Mouse (Mus musculus) ES-Bruce4 (cell line): Measurements from ENCODE around the gene Sbk3. TPM values are rescaled to one million over a fixed set of nuclear protein-coding genes. Genes with fewer than 3 reads are reported as not detected.

ENCODE experiments used
- H3K27ac ChIP-seq: 2 replicates; pipeline ENCODE4 v1.5.1; 2012; ENCODE audit warnings: low read length, inconsistent platforms; ENCODE audit not compliant: insufficient read depth
- H3K27me3 ChIP-seq: 2 replicates; pipeline ENCODE4 v1.6.1; 2012; ENCODE audit warnings: mild to moderate bottlenecking, low read length, inconsistent platforms; ENCODE audit not compliant: control insufficient read depth, poor library complexity, insufficient read depth, severe bottlenecking
- H3K36me3 ChIP-seq: 2 replicates; pipeline ENCODE4 v1.6.1; 2012; ENCODE audit warnings: inconsistent platforms, mild to moderate bottlenecking, low read length, moderate library complexity; ENCODE audit not compliant: control insufficient read depth, poor library complexity, insufficient read depth, severe bottlenecking
- H3K4me1 ChIP-seq: one replicate; pipeline ENCODE4 v1.8.1; 2011; ENCODE audit warnings: low read length; ENCODE audit not compliant: control insufficient read depth, insufficient read depth
- H3K4me3 ChIP-seq: 2 replicates; pipeline ENCODE4 v1.5.1; 2011; ENCODE audit warnings: low read depth, mild to moderate bottlenecking, low read length
- H3K9ac ChIP-seq: 2 replicates; pipeline ENCODE4 v1.6.1; 2012; ENCODE audit warnings: low read depth, mild to moderate bottlenecking, inconsistent platforms; ENCODE audit not compliant: poor library complexity, severe bottlenecking
- H3K9me3 ChIP-seq: replicated peaks from 2 replicates; pipeline ENCODE4 v1.6.1; 2012; ENCODE audit warnings: mild to moderate bottlenecking, low read length, inconsistent platforms; ENCODE audit not compliant: control insufficient read depth, poor library complexity, insufficient read depth, severe bottlenecking
- CTCF ChIP-seq: IDR thresholded peaks from one replicate; pipeline ENCODE4 v1.8.1; 2011; ENCODE audit warnings: low read depth, low read length
- EP300 ChIP-seq: IDR thresholded peaks from 2 replicates; pipeline ENCODE4 v1.6.1; 2011; ENCODE audit warnings: low read depth, low read length; ENCODE audit not compliant: insufficient read depth
- POLR2A ChIP-seq: IDR thresholded peaks from one replicate; pipeline ENCODE4 v1.8.1; 2011; ENCODE audit warnings: low read length; ENCODE audit not compliant: insufficient read depth
- polyA plus RNA-seq: library from polyadenylated mRNA; stranded (reverse); fragments of >200 nt; gene quantifications from 2 replicates; pipeline ENCODE4 v1.2.4, GENCODE M21; 2011; ENCODE audit warnings: low read depth; ENCODE audit not compliant: missing spikeins, insufficient read depth, insufficient read length

The Sbk3 gene
- polyA plus RNA-seq, 1 experiment, result 0.25 TPM

GRCm38 (mm10) chr7:4920496-4920895, 50.5 kb downstream of the Sbk3 start:
- no peak for TF ChIP-seq POLR2A
- peak overlapping the region; percentile 1; the same call in 1 of the 2 replicates for H3K9ac ChIP-seq
- H3K27me3 ChIP-seq, result no peaks in the 10 kb centered on the region
- peak overlapping the region; percentile 43 for H3K4me3 ChIP-seq
- H3K27ac ChIP-seq, result no peak overlapping the region
- no peaks in the 10 kb centered on the region for H3K4me1 ChIP-seq
- H3K9me3 ChIP-seq, result no peaks in the 10 kb centered on the region
- no peaks in the 10 kb centered on the region for H3K36me3 ChIP-seq

GRCm38 (mm10) chr7:4919971-4920370, 51.0 kb downstream of the Sbk3 start:
- H3K9me3 ChIP-seq, result no peaks in the 10 kb centered on the region
- no peaks in the 10 kb centered on the region for H3K4me1 ChIP-seq
- H3K9ac ChIP-seq, result peak overlapping the region; percentile 1; the same call in 1 of the 2 replicates
- no peak overlapping the region for H3K27ac ChIP-seq
- TF ChIP-seq CTCF (no peak), EP300 (no peak), POLR2A (no peak)
- no peaks in the 10 kb centered on the region for H3K27me3 ChIP-seq
- H3K4me3 ChIP-seq, result peak overlapping the region; percentile 43
- no peaks in the 10 kb centered on the region for H3K36me3 ChIP-seq

GRCm38 (mm10) chr7:4919096-4919495, 51.9 kb downstream of the Sbk3 start:
- TF ChIP-seq POLR2A (no peak), CTCF (no peak), EP300 (no peak)
- Histone ChIP-seq H3K27me3 (no peaks in the 10 kb centered on the region), H3K27ac (no peak overlapping the region), H3K9me3 (no peaks in the 10 kb centered on the region), H3K4me3 (peak overlapping the region; percentile 9; the same call in 1 of the 2 replicates), H3K4me1 (no peaks in the 10 kb centered on the region), H3K36me3 (no peaks in the 10 kb centered on the region), H3K9ac (0 out of 2 replicates have a peak overlapping the region, but pooled peaks have one; percentile 1)

GRCm38 (mm10) chr7:4918681-4919080, 52.3 kb downstream of the Sbk3 start:
- H3K4me3 ChIP-seq, result 0 out of 2 replicates have a peak overlapping the region, but pooled peaks have one; percentile 9
- H3K27me3 ChIP-seq, result no peaks in the 10 kb centered on the region
- TF ChIP-seq POLR2A (no peak), CTCF (no peak), EP300 (no peak)
- H3K27ac ChIP-seq, result no peak overlapping the region
- no peak overlapping the region for H3K9ac ChIP-seq
- no peaks in the 10 kb centered on the region for H3K4me1 ChIP-seq
- H3K9me3 ChIP-seq, result no peaks in the 10 kb centered on the region
- H3K36me3 ChIP-seq, result no peaks in the 10 kb centered on the region

DNA sequence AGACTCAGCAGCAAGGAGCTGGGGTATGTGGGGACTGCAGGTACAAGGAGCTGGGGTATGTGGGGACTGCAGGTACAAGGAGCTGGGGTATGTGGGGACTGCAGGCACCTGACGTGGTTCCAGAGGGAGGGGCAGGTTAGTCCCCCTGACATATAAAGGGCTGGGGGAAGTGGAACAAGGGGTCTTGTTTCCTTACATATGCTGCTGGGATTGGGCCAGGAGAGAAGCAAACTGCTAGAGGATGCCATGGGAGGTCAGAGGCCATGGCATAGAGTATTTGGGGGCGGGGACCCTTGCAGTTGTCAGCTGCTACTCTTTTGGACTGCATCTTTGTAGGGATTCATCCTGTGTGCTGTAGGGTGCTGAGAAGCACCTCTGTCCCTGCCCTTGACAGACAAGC, 53.5 kb downstream of the Sbk3 start:
- no peaks in the 10 kb centered on the region for H3K36me3 ChIP-seq
- H3K4me1 ChIP-seq, result no peaks in the 10 kb centered on the region
- H3K9ac ChIP-seq, result no peak overlapping the region
- no peaks in the 10 kb centered on the region for H3K9me3 ChIP-seq
- no peaks in the 10 kb centered on the region for H3K27me3 ChIP-seq
- H3K27ac ChIP-seq, result no peak overlapping the region
- TF ChIP-seq POLR2A (no peak), CTCF (no peak), EP300 (no peak)
- H3K4me3 ChIP-seq, result no peak overlapping the region

- no peaks in the 10 kb centered on the region for H3K9me3 ChIP-seq
- H3K4me3 ChIP-seq, result peak overlapping the region; percentile 92
- H3K27ac ChIP-seq, result no peak overlapping the region
- TF ChIP-seq EP300, result no peak
- TF ChIP-seq CTCF, result no peak
- no peak for TF ChIP-seq POLR2A
- no peaks in the 10 kb centered on the region for H3K36me3 ChIP-seq
- no peaks in the 10 kb centered on the region for H3K27me3 ChIP-seq
- no peaks in the 10 kb centered on the region for H3K4me1 ChIP-seq
- H3K9ac ChIP-seq, result peak overlapping the region; percentile 96
These were observed 55.1 kb downstream of the Sbk3 start for GRCm38 (mm10) chr7:4915669-4916416.

Other genes starting within 250 kb of the Sbk3 start
- not detected in 2 replicates for gene Tmem150b, start 245.9 kb downstream of the Sbk3 start, polyA plus RNA-seq
- 69.0 and 72.3 TPM in 2 replicates for gene Kmt5c, start 231.1 kb downstream of the Sbk3 start, polyA plus RNA-seq
- 319 and 368 TPM in 2 replicates for gene Cox6b2, start 218.1 kb downstream of the Sbk3 start, polyA plus RNA-seq
- not detected in 2 replicates for gene Fam71e2, start 199.9 kb downstream of the Sbk3 start, polyA plus RNA-seq
- gene Il11, start 188.3 kb downstream of the Sbk3 start, polyA plus RNA-seq, result 1.4 and 1.9 TPM in 2 replicates
- not detected in 2 replicates for gene Tmem190, start 188.2 kb downstream of the Sbk3 start, polyA plus RNA-seq
- 2.6 and 6.8 TPM in 2 replicates for gene Tmem238, start 181.5 kb downstream of the Sbk3 start, polyA plus RNA-seq
- 969 and 977 TPM in 2 replicates for gene Rpl28, start 178.3 kb downstream of the Sbk3 start, polyA plus RNA-seq
- 474 and 498 TPM in 2 replicates for gene Ube2s, start 158.6 kb downstream of the Sbk3 start, polyA plus RNA-seq
- gene Shisa7, start 126.5 kb downstream of the Sbk3 start, polyA plus RNA-seq, result 3.8 and 5.3 TPM in 2 replicates
- 3.8 and 4.2 TPM in 2 replicates for gene Isoc2b, start 100.9 kb downstream of the Sbk3 start, polyA plus RNA-seq
- 3.3 and 4.3 TPM in 2 replicates for gene Isoc2a, start 94.0 kb downstream of the Sbk3 start, polyA plus RNA-seq
- gene Gm36210, start 64.7 kb downstream of the Sbk3 start, polyA plus RNA-seq, result 1.1 TPM in 2 replicates
- 5.0 and 5.4 TPM in 2 replicates for gene Zfp628, start 56.0 kb downstream of the Sbk3 start, polyA plus RNA-seq
- 2.2 and 3.3 TPM in 2 replicates for gene Nat14, start 49.1 kb downstream of the Sbk3 start, polyA plus RNA-seq
- 1.5 and 2.0 TPM in 2 replicates for gene Ssc5d, start 45.4 kb downstream of the Sbk3 start, polyA plus RNA-seq
- gene Sbk2, start 6.8 kb downstream of the Sbk3 start, polyA plus RNA-seq, result 0.48 and 1.0 TPM in 2 replicates
- 7.6 and 10.9 TPM in 2 replicates for gene Zfp579, start 25.0 kb upstream of the Sbk3 start, polyA plus RNA-seq
- gene Zfp524, start 43.2 kb upstream of the Sbk3 start, polyA plus RNA-seq, result 2.5 and 4.7 TPM in 2 replicates
- 43.2 and 57.0 TPM in 2 replicates for gene Fiz1, start 43.5 kb upstream of the Sbk3 start, polyA plus RNA-seq
- gene Gm44973, start 44.3 kb upstream of the Sbk3 start, polyA plus RNA-seq, result not detected in 2 replicates
- 23.0 and 24.7 TPM in 2 replicates for gene Zfp865, start 49.2 kb upstream of the Sbk3 start, polyA plus RNA-seq
- 5.6 and 5.7 TPM in 2 replicates for gene Ccdc106, start 49.4 kb upstream of the Sbk3 start, polyA plus RNA-seq
- gene 4632433K11Rik, start 63.0 kb upstream of the Sbk3 start, polyA plus RNA-seq, result 1.9 TPM in 1 of 2 replicates, not detected in the other
- 0.30 TPM in 1 of 2 replicates, not detected in the other for gene Zfp784, start 67.3 kb upstream of the Sbk3 start, polyA plus RNA-seq
- 14.0 and 16.0 TPM in 2 replicates for gene Zfp580, start 80.4 kb upstream of the Sbk3 start, polyA plus RNA-seq
- gene U2af2, start 91.0 kb upstream of the Sbk3 start, polyA plus RNA-seq, result 236 and 262 TPM in 2 replicates
- gene Epn1, start 109.1 kb upstream of the Sbk3 start, polyA plus RNA-seq, result 68.8 and 69.1 TPM in 2 replicates
- gene Rfpl4, start 145.8 kb upstream of the Sbk3 start, polyA plus RNA-seq, result not detected in 2 replicates
- 0.90 and 1.3 TPM in 2 replicates for gene Rasl2-9, start 154.8 kb upstream of the Sbk3 start, polyA plus RNA-seq
- 0.06 TPM in 2 replicates for gene Vmn1r55, start 178.5 kb upstream of the Sbk3 start, polyA plus RNA-seq
- gene Vmn1r56, start 225.6 kb upstream of the Sbk3 start, polyA plus RNA-seq, result not detected in 2 replicates
- not detected in 2 replicates for gene Vmn1r57, start 247.3 kb upstream of the Sbk3 start, polyA plus RNA-seq